Mouse (Mus musculus) spleen, adult 2 months (tissue): ENCODE results near the gene Rps6ka4.

Experiments used
- CTCF ChIP-seq: fragments of 200-500 bp; IDR thresholded peaks from 2 replicates; pipeline ENCODE4 v1.5.1; 2011; ENCODE audit warnings: mild to moderate bottlenecking, inconsistent platforms; ENCODE audit not compliant: insufficient read depth, insufficient read length, insufficient replicate concordance; ENCODE audit errors: extremely low read depth
- POLR2A ChIP-seq: fragments of 200-500 bp; IDR thresholded peaks from 2 replicates; pipeline ENCODE4 v1.6.1; 2011; ENCODE audit warnings: low read depth, low read length, inconsistent platforms

DNA sequence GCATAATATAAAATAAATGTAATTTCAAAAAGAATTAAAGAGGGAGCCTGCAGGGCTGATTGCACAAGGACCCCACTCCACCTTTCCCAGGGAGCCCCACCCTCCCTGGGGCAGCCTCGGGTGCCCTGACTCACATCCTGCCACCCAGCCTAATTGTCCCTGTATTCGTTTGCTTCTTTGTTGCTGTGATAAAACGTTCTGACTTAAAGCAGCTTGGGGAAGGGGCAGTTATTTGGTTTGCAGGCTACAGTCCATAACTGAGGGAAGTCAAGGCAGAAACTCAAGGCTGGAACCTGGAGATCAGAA is 809 bp upstream of the Rps6ka4 start:
- TF ChIP-seq POLR2A: no peak
- TF ChIP-seq CTCF: no peak
